Mouse (Mus musculus): Measurements from ENCODE around the gene Tmsb15b1. TPM values are rescaled to one million over a fixed set of nuclear protein-coding genes. Genes with fewer than 3 reads are reported as not detected.
"Not testable (repeated sequence)": the region's sequence is repeated elsewhere in the genome, so short reads cannot be mapped to it uniquely, and the experiment has no call there.

Tmsb15b1 gene
- polyA plus RNA-seq, 1 experiment from 2014 or later, result 12.4 TPM

- 59% methylated on average over 2 of the region's 2 CpGs for WGBS (ENCODE audit: insufficient replicate concordance)
- Histone ChIP-seq H3K9me3 (replicated peaks; ENCODE audit: control insufficient read depth, low read length) (no peaks in the 10 kb centered on the region), H3K36me3 (ENCODE audit: control insufficient read depth, insufficient read depth, low read length) (no peaks in the 10 kb centered on the region), H3K27me3 (ENCODE audit: control insufficient read depth, insufficient read depth, low read length) (peaks cover 12% of the 10 kb centered on the region), H3K4me1 (ENCODE audit: control insufficient read depth, insufficient read depth, low read length) (no peaks in the 10 kb centered on the region), H3K4me3 (ENCODE audit: low read depth, low read length) (no peak overlapping the region), H3K27ac (ENCODE audit: low read depth, low read length) (no peak overlapping the region), H3K4me2 (no peak overlapping the region), H3K9ac (ENCODE audit: low read depth, low read length) (no peak overlapping the region)
- ATAC-seq (replicated peaks; ENCODE audit: insufficient number of reproducible peaks, low FRiP score, low TSS enrichment), result no peak
These were observed 14.6 kb upstream of the Tmsb15b1 start for GRCm38 (mm10) chrX:136991274-136991673.

- H3K4me3 ChIP-seq (ENCODE audit: low read depth, low read length), result no peak overlapping the region
- no peak overlapping the region for H3K4me2 ChIP-seq
- no peak overlapping the region for H3K9ac ChIP-seq (ENCODE audit: low read depth, low read length)
- H3K36me3 ChIP-seq (ENCODE audit: control insufficient read depth, insufficient read depth, low read length), result no peaks in the 10 kb centered on the region
- H3K9me3 ChIP-seq (replicated peaks; ENCODE audit: control insufficient read depth, low read length), result no peaks in the 10 kb centered on the region
- no peaks in the 10 kb centered on the region for H3K27me3 ChIP-seq (ENCODE audit: control insufficient read depth, insufficient read depth, low read length)
- ATAC-seq (replicated peaks; ENCODE audit: insufficient number of reproducible peaks, low FRiP score, low TSS enrichment), result no peak
- no peaks in the 10 kb centered on the region for H3K4me1 ChIP-seq (ENCODE audit: control insufficient read depth, insufficient read depth, low read length)
- no peak overlapping the region for H3K27ac ChIP-seq (ENCODE audit: low read depth, low read length)
These were observed 9.4 kb upstream of the Tmsb15b1 start for GRCm38 (mm10) chrX:136986039-136986438.

- no peak overlapping the region for H3K9ac ChIP-seq (ENCODE audit: low read depth, low read length)
- no peaks in the 10 kb centered on the region for H3K36me3 ChIP-seq (ENCODE audit: control insufficient read depth, insufficient read depth, low read length)
- H3K9me3 ChIP-seq (replicated peaks; ENCODE audit: control insufficient read depth, low read length), result no peaks in the 10 kb centered on the region
- H3K4me3 ChIP-seq (ENCODE audit: low read depth, low read length), result no peak overlapping the region
- H3K27me3 ChIP-seq (ENCODE audit: control insufficient read depth, insufficient read depth, low read length), result no peaks in the 10 kb centered on the region
- no peaks in the 10 kb centered on the region for H3K4me1 ChIP-seq (ENCODE audit: control insufficient read depth, insufficient read depth, low read length)
- H3K27ac ChIP-seq (ENCODE audit: low read depth, low read length), result no peak overlapping the region
- no peak overlapping the region for H3K4me2 ChIP-seq
- ATAC-seq (replicated peaks; ENCODE audit: insufficient number of reproducible peaks, low FRiP score, low TSS enrichment), result no peak
These were observed 1.9 kb upstream of the Tmsb15b1 start for GRCm38 (mm10) chrX:136978616-136979015.

- not testable (repeated sequence) for H3K4me1 ChIP-seq (ENCODE audit: control insufficient read depth, insufficient read depth, low read length); H3K9me3 ChIP-seq (replicated peaks; ENCODE audit: control insufficient read depth, low read length); H3K36me3 ChIP-seq (ENCODE audit: control insufficient read depth, insufficient read depth, low read length); ATAC-seq (replicated peaks; ENCODE audit: insufficient number of reproducible peaks, low FRiP score, low TSS enrichment); H3K27me3 ChIP-seq (ENCODE audit: control insufficient read depth, insufficient read depth, low read length); H3K9ac ChIP-seq (ENCODE audit: low read depth, low read length); H3K27ac ChIP-seq (ENCODE audit: low read depth, low read length)
- peak within 1 kb of the TSS; percentile 42 for H3K4me3 ChIP-seq (ENCODE audit: low read depth, low read length)
- 78% methylated on average over 6 of the region's 6 CpGs for WGBS (ENCODE audit: insufficient replicate concordance)
- peak within 1 kb of the TSS; percentile 60 for H3K4me2 ChIP-seq
These were observed 1.3 kb downstream of the Tmsb15b1 start, which contains the start of gene Tmsb15b2 for GRCm38 (mm10) chrX:136975397-136975796. Gene Tmsb15b2, minus strand, starts transcription at chrX:136975497.

GRCm38 (mm10) chrX:136959688-136960087 is 17.0 kb downstream of the Tmsb15b1 start:
- no peak overlapping the region for H3K4me2 ChIP-seq
- no peaks in the 10 kb centered on the region for H3K9me3 ChIP-seq (replicated peaks; ENCODE audit: control insufficient read depth, low read length)
- ATAC-seq (replicated peaks; ENCODE audit: insufficient number of reproducible peaks, low FRiP score, low TSS enrichment), result no peak
- no peak overlapping the region for H3K27ac ChIP-seq (ENCODE audit: low read depth, low read length)
- no peaks in the 10 kb centered on the region for H3K27me3 ChIP-seq (ENCODE audit: control insufficient read depth, insufficient read depth, low read length)
- H3K4me1 ChIP-seq (ENCODE audit: control insufficient read depth, insufficient read depth, low read length), result no peaks in the 10 kb centered on the region
- no peak overlapping the region for H3K4me3 ChIP-seq (ENCODE audit: low read depth, low read length)
- H3K9ac ChIP-seq (ENCODE audit: low read depth, low read length), result no peak overlapping the region
- WGBS (ENCODE audit: insufficient replicate concordance), result 32% methylated on average over 2 of the region's 2 CpGs
- no peaks in the 10 kb centered on the region for H3K36me3 ChIP-seq (ENCODE audit: control insufficient read depth, insufficient read depth, low read length)

GRCm38 (mm10) chrX:136958300-136958699 is 18.4 kb downstream of the Tmsb15b1 start:
- not testable (repeated sequence) for H3K9ac ChIP-seq (ENCODE audit: low read depth, low read length); ATAC-seq (replicated peaks; ENCODE audit: insufficient number of reproducible peaks, low FRiP score, low TSS enrichment); H3K36me3 ChIP-seq (ENCODE audit: control insufficient read depth, insufficient read depth, low read length); H3K4me1 ChIP-seq (ENCODE audit: control insufficient read depth, insufficient read depth, low read length); H3K27ac ChIP-seq (ENCODE audit: low read depth, low read length); H3K9me3 ChIP-seq (replicated peaks; ENCODE audit: control insufficient read depth, low read length); H3K27me3 ChIP-seq (ENCODE audit: control insufficient read depth, insufficient read depth, low read length)
- 61% methylated on average over 5 of the region's 5 CpGs for WGBS (ENCODE audit: insufficient replicate concordance)
- Histone ChIP-seq H3K4me2 (peak overlapping the region; percentile 51), H3K4me3 (ENCODE audit: low read depth, low read length) (0 out of 2 replicates have a peak overlapping the region, but pooled peaks have one; percentile 10)

- H3K9ac ChIP-seq (ENCODE audit: low read depth, low read length); H3K4me1 ChIP-seq (ENCODE audit: control insufficient read depth, insufficient read depth, low read length); H3K36me3 ChIP-seq (ENCODE audit: control insufficient read depth, insufficient read depth, low read length); H3K27ac ChIP-seq (ENCODE audit: low read depth, low read length); H3K9me3 ChIP-seq (replicated peaks; ENCODE audit: control insufficient read depth, low read length); H3K27me3 ChIP-seq (ENCODE audit: control insufficient read depth, insufficient read depth, low read length): not testable (repeated sequence)
- H3K4me3 ChIP-seq (ENCODE audit: low read depth, low read length), result peak overlapping the region; percentile 25; the same call in 1 of the 2 replicates
- peak overlapping the region; percentile 51 for H3K4me2 ChIP-seq
- WGBS (ENCODE audit: insufficient replicate concordance), result 23% methylated on average over 13 of the region's 13 CpGs
- peak; percentile 80 for ATAC-seq (replicated peaks; ENCODE audit: insufficient number of reproducible peaks, low FRiP score, low TSS enrichment)
These were observed 18.9 kb downstream of the Tmsb15b1 start for GRCm38 (mm10) chrX:136957583-136958279.

GRCm38 (mm10) chrX:136937985-136938384 is 38.7 kb downstream of the Tmsb15b1 start:
- no peak for ATAC-seq (replicated peaks; ENCODE audit: insufficient number of reproducible peaks, low FRiP score, low TSS enrichment)
- Histone ChIP-seq H3K4me2 (no peak overlapping the region), H3K4me1 (ENCODE audit: control insufficient read depth, insufficient read depth, low read length) (no peaks in the 10 kb centered on the region), H3K4me3 (ENCODE audit: low read depth, low read length) (no peak overlapping the region), H3K27ac (ENCODE audit: low read depth, low read length) (no peak overlapping the region), H3K27me3 (ENCODE audit: control insufficient read depth, insufficient read depth, low read length) (no peaks in the 10 kb centered on the region), H3K9me3 (replicated peaks; ENCODE audit: control insufficient read depth, low read length) (no peaks in the 10 kb centered on the region), H3K9ac (ENCODE audit: low read depth, low read length) (no peak overlapping the region), H3K36me3 (ENCODE audit: control insufficient read depth, insufficient read depth, low read length) (no peaks in the 10 kb centered on the region)
- 35% methylated on average over 3 of the region's 3 CpGs for WGBS (ENCODE audit: insufficient replicate concordance)

GRCm38 (mm10) chrX:136927031-136927430 is 49.6 kb downstream of the Tmsb15b1 start, which contains the start of gene H2bfm:
Gene H2bfm, plus strand, starts transcription at chrX:136927325.
- H3K4me1 ChIP-seq (ENCODE audit: control insufficient read depth, insufficient read depth, low read length), result no peaks in the 10 kb centered on the region
- no peak within 1 kb of the TSS for H3K27ac ChIP-seq (ENCODE audit: low read depth, low read length)
- H3K4me2 ChIP-seq, result no peak within 1 kb of the TSS
- H3K4me3 ChIP-seq (ENCODE audit: low read depth, low read length), result no peak within 1 kb of the TSS
- no peaks in the 10 kb centered on the region for H3K27me3 ChIP-seq (ENCODE audit: control insufficient read depth, insufficient read depth, low read length)
- no peak within 1 kb of the TSS for H3K9ac ChIP-seq (ENCODE audit: low read depth, low read length)
- 84% methylated on average over 14 of the region's 14 CpGs for WGBS (ENCODE audit: insufficient replicate concordance)
- H3K9me3 ChIP-seq (replicated peaks; ENCODE audit: control insufficient read depth, low read length), result no peaks in the 10 kb centered on the region
- no peaks in the 10 kb centered on the region for H3K36me3 ChIP-seq (ENCODE audit: control insufficient read depth, insufficient read depth, low read length)
- ATAC-seq (replicated peaks; ENCODE audit: insufficient number of reproducible peaks, low FRiP score, low TSS enrichment), result no peak
